Mouse (Mus musculus) heart, embryonic 13.5 days (tissue): Measurements from ENCODE around the gene Kifc1. TPM values are rescaled to one million over a fixed set of nuclear protein-coding genes. Genes with fewer than 3 reads are reported as not detected.

ENCODE experiments used
- ATAC-seq: fragments of 200-750 bp; cut with Nextera tagmentation; 2 replicates; pipeline ENCODE4 v1.8.0; 2017; ENCODE audit warnings: moderate TSS enrichment; ENCODE audit not compliant: insufficient number of reproducible peaks, low FRiP score, low TSS enrichment; ENCODE audit errors: extremely low read depth
- H3K27ac ChIP-seq: fragments of 300-500 bp; sonication (generic); replicated peaks from 2 replicates; pipeline ENCODE4 v1.5.1; 2015; ENCODE audit warnings: moderate library complexity, mild to moderate bottlenecking, inconsistent platforms
- H3K27me3 ChIP-seq: fragments of 300-500 bp; sonication (generic); replicated peaks from 2 replicates; pipeline ENCODE4 v1.6.1; 2015; ENCODE audit warnings: mild to moderate bottlenecking, inconsistent platforms
- H3K36me3 ChIP-seq: fragments of 300-500 bp; sonication (generic); 2 replicates; pipeline ENCODE4 v1.6.1; 2015; ENCODE audit warnings: mild to moderate bottlenecking, inconsistent platforms
- H3K4me1 ChIP-seq: fragments of 300-500 bp; sonication (generic); 2 replicates; pipeline ENCODE4 v1.6.1; 2015; ENCODE audit warnings: inconsistent platforms
- H3K4me2 ChIP-seq: fragments of 300-500 bp; sonication (generic); 2 replicates; pipeline ENCODE4 v1.6.1; 2015; ENCODE audit warnings: inconsistent platforms, mild to moderate bottlenecking, moderate library complexity
- H3K4me3 ChIP-seq: fragments of 300-500 bp; sonication (generic); 2 replicates; pipeline ENCODE4 v1.5.1; 2015; ENCODE audit warnings: moderate library complexity, mild to moderate bottlenecking, inconsistent platforms
- H3K9ac ChIP-seq: fragments of 300-500 bp; sonication (generic); 2 replicates; pipeline ENCODE4 v1.6.1; 2015; ENCODE audit warnings: inconsistent platforms, mild to moderate bottlenecking, moderate library complexity
- H3K9me3 ChIP-seq: fragments of 300-500 bp; sonication (generic); 2 replicates; pipeline ENCODE4 v1.6.1; 2016; ENCODE audit warnings: inconsistent platforms
- WGBS: fragments of 180-500 bp; shearing (Covaris S2); methylation state at CpG from one replicate; pipeline ENCODE4 v1.1.7; 2015; ENCODE audit warnings: mixed read lengths; 5-methylcytosine and 5-hydroxymethylcytosine counted together
- polyA plus RNA-seq: library from polyadenylated mRNA; unstranded; fragments of >200 nt; fragmentation: Nextera tagmentation; extraction: Ambion mirVana; gene quantifications from 2 replicates; pipeline ENCODE4 v1.2.1, GENCODE M21; 2015

The Kifc1 gene
- polyA plus RNA-seq: 5.3 and 5.4 TPM in 2 replicates

DNA sequence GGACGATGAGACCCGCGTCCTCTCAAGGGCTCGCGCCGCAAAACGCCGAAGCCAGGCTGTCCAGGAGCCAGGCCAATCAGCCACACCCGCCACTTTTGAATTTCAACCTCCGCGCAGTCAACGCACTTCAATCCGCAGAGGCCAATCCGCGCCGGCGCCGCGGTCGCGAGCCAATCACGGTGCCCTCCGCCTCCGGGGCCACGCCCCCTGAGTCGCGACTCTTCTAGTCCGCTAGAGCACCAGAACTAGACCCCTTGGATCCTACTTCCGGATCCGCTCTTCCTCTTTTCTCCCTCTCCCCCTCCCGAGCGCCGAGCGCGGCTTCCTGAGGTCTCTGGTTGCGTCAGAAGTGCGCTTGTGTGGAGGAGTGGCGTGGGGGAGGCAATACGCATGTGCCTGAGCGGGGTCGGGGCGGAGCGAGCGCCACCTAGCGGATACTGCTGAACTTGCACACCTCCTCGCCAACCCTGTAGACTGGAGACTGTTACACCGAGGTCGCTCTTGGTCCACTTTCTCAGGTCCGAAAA, at the start of gene Kifc1:
TSS of gene Kifc1 (minus strand) at position 129 of the 527 bp plus-strand sequence.
- Histone ChIP-seq H3K4me3 (peak within 1 kb of the TSS; percentile 73), H3K4me1 (peaks cover 19% of the 10 kb centered on the region), H3K9me3 (no peaks in the 10 kb centered on the region), H3K9ac (peak within 1 kb of the TSS; percentile 90), H3K27ac (peak within 1 kb of the TSS; percentile 66), H3K4me2 (peak within 1 kb of the TSS; percentile 73), H3K36me3 (peaks cover 15% of the 10 kb centered on the region), H3K27me3 (no peaks in the 10 kb centered on the region)
- ATAC-seq: peak; percentile 98
- under 1% methylated on average over 49 of the region's 49 CpGs for WGBS

DNA sequence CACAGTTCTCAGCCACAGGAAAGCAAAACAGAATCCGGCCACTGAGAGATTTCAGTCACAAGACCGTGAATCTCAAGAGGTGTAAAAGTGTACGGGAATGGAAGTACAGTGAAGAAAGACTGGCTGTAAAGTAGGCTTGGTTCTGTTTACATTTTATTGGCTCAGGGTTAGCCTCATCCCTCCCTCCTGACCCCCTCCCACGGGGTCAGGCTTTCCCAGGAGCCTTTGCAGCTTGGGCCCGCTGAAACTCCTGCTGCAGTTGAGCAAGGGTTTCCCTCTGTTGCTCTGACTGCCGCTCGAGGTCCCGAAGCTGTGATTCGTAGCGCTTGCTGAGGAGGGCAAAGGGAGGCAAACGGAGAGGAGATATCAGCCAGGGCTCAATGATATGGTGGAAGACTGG, 48.3 kb upstream of the Kifc1 start:
- Histone ChIP-seq H3K4me2 (peak overlapping the region; percentile 95), H3K4me3 (peak overlapping the region; percentile 92), H3K27me3 (no peaks in the 10 kb centered on the region), H3K36me3 (peaks cover 67% of the 10 kb centered on the region), H3K27ac (no peak overlapping the region), H3K4me1 (peaks cover 23% of the 10 kb centered on the region), H3K9ac (no peak overlapping the region), H3K9me3 (no peaks in the 10 kb centered on the region)
- 77% methylated on average over 11 of the region's 11 CpGs for WGBS
- no peak for ATAC-seq

DNA sequence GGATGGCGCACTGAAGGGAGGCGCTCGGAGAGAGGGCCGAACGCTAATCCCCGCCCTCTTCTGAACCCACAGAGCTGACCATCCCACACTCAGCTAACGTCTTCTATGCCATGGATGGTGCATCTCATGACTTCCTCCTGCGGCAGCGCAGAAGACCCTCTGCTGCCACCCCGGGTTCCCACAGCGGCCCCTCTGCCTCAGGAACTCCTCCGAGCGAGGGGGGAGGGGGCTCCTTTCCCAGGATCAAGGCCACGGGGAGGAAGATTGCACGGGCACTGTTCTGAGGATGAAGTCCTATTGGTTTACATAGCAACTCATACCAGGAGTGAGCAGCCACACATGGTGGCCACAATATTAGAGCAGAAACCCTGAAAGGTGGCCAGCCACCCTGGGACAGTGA, 46.5 kb upstream of the Kifc1 start:
- H3K4me2 ChIP-seq: no peak overlapping the region
- H3K27me3 ChIP-seq: no peaks in the 10 kb centered on the region
- no peak overlapping the region for H3K4me3 ChIP-seq
- H3K4me1 ChIP-seq: peaks cover 23% of the 10 kb centered on the region
- no peaks in the 10 kb centered on the region for H3K9me3 ChIP-seq
- H3K27ac ChIP-seq: no peak overlapping the region
- ATAC-seq: no peak
- peaks cover 71% of the 10 kb centered on the region for H3K36me3 ChIP-seq
- 79% methylated on average over 15 of the region's 15 CpGs for WGBS
- no peak overlapping the region for H3K9ac ChIP-seq

DNA sequence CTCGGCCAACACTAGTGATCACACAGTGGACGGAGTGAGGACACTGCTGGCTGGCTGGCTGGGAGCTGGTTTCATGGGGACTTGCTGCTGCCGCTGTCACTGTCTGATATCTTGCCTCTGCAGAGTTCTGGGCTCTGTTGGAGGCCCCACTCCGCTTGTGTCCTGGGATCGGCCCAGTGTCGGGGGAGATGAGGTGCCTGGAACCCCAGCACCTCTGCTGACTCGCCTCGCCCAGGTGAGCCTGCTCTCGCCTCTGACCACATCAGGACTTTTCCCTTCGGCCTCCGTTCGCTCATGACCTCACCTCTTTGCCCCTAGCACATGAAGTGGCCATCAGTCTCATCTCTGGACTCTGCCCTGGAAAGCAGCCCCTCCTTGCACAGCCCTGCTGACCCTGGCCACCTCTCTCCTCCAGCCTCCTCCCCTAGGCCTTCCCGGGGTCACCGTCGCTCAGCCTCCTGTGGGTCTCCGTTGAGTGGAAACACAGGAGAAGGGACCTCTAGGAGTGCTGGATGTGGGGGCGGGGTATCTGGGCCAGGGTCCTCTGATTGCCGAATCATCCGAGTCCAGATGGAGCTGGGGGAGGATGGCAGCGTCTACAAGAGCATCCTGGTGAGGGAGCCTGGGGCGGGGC, 45.1 kb upstream of the Kifc1 start:
- no peak overlapping the region for H3K4me3 ChIP-seq
- 83% methylated on average over 21 of the region's 21 CpGs for WGBS
- H3K27me3 ChIP-seq: no peaks in the 10 kb centered on the region
- H3K27ac ChIP-seq: no peak overlapping the region
- no peak overlapping the region for H3K4me2 ChIP-seq
- peaks cover 22% of the 10 kb centered on the region for H3K4me1 ChIP-seq
- peaks cover 71% of the 10 kb centered on the region for H3K36me3 ChIP-seq
- H3K9ac ChIP-seq: no peak overlapping the region
- no peak for ATAC-seq
- no peaks in the 10 kb centered on the region for H3K9me3 ChIP-seq

DNA sequence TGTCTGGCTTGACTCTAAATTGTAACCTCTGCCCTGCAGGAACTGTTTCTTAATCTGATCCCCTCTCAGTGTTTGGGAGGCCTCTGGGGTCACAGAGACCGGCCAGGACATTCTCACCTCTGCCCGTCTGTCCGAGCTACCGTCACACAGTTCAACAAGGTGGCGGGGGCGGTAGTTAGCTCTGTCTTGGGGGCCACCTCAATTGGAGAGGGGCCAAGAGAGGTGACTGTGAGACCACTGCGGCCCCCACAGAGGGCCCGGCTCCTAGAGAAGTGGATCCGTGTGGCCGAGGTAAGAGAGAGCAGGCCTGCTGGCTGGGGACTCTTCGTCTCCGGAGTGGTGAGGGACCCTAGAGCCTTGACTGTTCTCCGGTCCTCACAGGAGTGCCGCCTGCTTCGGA, 42.5 kb upstream of the Kifc1 start:
- Histone ChIP-seq H3K9me3 (no peaks in the 10 kb centered on the region), H3K4me2 (no peak overlapping the region), H3K36me3 (peaks cover 62% of the 10 kb centered on the region), H3K27me3 (no peaks in the 10 kb centered on the region), H3K4me1 (peaks cover 22% of the 10 kb centered on the region), H3K9ac (no peak overlapping the region), H3K27ac (no peak overlapping the region), H3K4me3 (no peak overlapping the region)
- no peak for ATAC-seq
- WGBS: 90% methylated on average over 15 of the region's 15 CpGs

DNA sequence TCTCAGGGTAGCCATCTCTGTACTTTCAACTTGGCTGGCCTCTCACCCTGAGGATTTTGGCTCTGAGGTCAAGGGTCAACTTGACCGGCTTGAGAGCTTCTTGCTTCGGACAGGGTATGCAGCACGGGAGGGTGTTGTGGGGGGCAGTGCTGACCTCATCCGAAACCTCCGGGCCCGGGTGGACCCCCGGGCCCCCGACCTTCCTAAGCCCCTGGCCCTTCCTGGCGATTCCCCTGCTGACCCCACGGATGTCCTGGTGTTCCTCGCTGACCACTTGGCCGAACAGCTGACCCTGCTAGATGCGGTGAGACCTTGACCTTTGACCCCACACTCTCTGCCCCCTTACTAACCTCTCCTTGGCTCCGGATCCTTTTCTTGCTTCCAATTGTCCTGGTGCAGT, 42.0 kb upstream of the Kifc1 start:
- 84% methylated on average over 14 of the region's 14 CpGs for WGBS
- no peak for ATAC-seq
- no peak overlapping the region for H3K9ac ChIP-seq
- H3K4me1 ChIP-seq: peaks cover 25% of the 10 kb centered on the region
- peaks cover 63% of the 10 kb centered on the region for H3K36me3 ChIP-seq
- no peaks in the 10 kb centered on the region for H3K27me3 ChIP-seq
- H3K4me2 ChIP-seq: no peak overlapping the region
- no peaks in the 10 kb centered on the region for H3K9me3 ChIP-seq
- no peak overlapping the region for H3K4me3 ChIP-seq
- no peak overlapping the region for H3K27ac ChIP-seq

DNA sequence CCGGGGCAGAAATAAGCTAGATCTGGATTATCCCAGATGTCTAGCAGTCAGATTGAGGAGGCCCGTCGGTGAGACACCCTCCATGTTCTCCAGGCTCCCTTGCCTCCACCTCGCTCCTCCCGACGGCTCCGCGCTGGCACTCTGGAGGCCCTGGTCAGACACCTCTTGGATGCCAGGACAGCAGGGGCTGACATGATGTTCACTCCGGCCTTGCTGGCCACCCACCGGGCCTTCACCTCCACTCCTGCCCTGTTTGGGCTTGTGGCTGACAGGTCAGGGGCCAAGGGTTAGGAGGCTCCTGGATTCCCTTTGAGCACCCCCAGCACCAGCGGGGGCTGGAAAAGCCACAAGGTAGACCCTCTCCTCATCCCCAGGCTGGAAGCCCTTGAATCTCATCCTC, 41.5 kb upstream of the Kifc1 start:
- ATAC-seq: no peak
- peaks cover 25% of the 10 kb centered on the region for H3K4me1 ChIP-seq
- no peaks in the 10 kb centered on the region for H3K27me3 ChIP-seq
- H3K9ac ChIP-seq: no peak overlapping the region
- H3K9me3 ChIP-seq: no peaks in the 10 kb centered on the region
- H3K4me3 ChIP-seq: no peak overlapping the region
- H3K4me2 ChIP-seq: no peak overlapping the region
- no peak overlapping the region for H3K27ac ChIP-seq
- 86% methylated on average over 11 of the region's 11 CpGs for WGBS
- peaks cover 63% of the 10 kb centered on the region for H3K36me3 ChIP-seq

DNA sequence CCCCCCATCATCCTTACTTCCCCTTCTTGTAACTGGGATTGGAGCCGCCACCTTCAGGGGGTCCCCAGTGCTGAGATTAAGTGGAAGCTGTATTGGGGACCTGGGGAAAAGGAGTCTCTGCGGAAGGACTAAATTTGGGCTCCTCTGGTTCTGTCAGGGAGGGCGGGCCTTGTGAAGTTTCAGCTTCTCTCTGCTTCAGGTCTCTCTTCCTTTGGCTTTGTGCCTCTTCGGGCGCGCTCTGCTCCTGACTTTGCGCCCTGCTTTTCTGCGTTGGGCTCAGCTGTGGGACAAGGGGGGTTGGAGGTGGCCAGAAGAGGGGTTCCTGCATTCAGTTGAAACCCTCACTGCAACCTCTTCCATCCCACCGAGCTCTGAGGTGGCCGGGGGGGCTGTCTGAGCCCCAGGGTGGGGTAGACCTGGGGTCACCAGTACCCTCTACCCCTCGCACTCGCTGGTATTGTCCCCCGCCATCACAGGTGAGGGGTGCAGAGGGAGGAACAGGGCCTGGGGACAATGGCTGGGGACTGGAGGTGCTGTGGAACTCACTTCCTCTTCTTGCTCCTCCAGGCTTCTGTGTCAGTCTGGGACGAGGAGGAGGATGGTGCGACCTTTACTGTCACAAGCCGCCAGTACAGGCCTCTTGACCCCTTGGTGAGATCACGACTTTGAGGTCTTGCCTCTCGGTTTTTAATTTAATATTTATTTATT, 40.9 kb upstream of the Kifc1 start:
- peaks cover 61% of the 10 kb centered on the region for H3K36me3 ChIP-seq
- no peaks in the 10 kb centered on the region for H3K27me3 ChIP-seq
- H3K27ac ChIP-seq: no peak overlapping the region
- H3K4me3 ChIP-seq: peak overlapping the region; percentile 96
- WGBS: 39% methylated on average over 18 of the region's 18 CpGs
- peak overlapping the region; percentile 100 for H3K4me2 ChIP-seq
- ATAC-seq: no peak
- peaks cover 25% of the 10 kb centered on the region for H3K4me1 ChIP-seq
- H3K9me3 ChIP-seq: no peaks in the 10 kb centered on the region
- peak overlapping the region; percentile 98 for H3K9ac ChIP-seq

DNA sequence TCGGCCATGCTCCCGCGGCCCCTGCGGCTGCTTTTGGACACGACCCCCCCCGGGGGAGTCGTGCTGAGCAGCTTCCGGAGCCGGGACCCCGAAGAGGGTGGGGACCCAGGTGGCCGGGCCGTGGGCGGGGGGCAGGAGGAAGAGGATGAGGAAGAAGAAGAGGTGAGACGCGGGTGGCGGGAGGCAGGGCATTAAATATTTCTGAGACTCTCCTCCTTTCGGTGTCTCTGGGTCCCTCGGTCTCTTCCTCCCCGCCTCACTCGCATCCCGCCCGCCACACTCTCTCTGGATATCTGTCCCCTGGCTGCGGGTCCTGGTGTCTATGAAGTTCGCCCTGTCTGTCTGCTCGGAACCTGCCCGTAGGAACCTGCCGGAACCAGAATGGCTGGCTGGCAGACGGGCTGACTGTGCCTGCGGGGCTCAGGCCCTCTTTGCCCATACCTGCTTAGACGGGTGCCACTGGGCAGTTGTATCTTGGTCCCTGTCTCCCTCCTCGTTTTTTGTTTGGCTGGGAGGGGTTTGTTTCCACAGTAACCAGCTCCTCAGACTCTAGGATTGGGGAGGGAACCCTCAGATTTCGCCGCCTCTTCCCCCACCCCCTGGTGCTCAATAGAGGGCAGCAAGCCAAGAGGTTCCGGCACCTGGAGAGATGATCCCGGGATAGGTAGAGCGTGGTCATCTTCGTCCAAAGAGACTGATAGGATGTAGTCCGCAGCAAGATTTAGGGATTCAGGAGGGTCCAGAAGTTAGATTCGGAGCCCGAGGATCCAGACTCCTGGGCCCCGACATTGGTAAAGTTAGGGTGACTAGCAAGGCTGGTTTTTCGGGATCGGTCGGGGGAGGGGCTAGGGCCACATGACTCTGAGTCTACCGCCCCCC, 40.1 kb upstream of the Kifc1 start:
- no peaks in the 10 kb centered on the region for H3K27me3 ChIP-seq
- H3K9ac ChIP-seq: peak overlapping the region; percentile 98
- H3K4me3 ChIP-seq: peak overlapping the region; percentile 96
- peaks cover 25% of the 10 kb centered on the region for H3K4me1 ChIP-seq
- peak overlapping the region; percentile 100 for H3K4me2 ChIP-seq
- ATAC-seq: no peak
- H3K9me3 ChIP-seq: no peaks in the 10 kb centered on the region
- H3K36me3 ChIP-seq: peaks cover 61% of the 10 kb centered on the region
- 1% methylated on average over 44 of the region's 45 CpGs for WGBS
- peak overlapping the region; percentile 99 for H3K27ac ChIP-seq

DNA sequence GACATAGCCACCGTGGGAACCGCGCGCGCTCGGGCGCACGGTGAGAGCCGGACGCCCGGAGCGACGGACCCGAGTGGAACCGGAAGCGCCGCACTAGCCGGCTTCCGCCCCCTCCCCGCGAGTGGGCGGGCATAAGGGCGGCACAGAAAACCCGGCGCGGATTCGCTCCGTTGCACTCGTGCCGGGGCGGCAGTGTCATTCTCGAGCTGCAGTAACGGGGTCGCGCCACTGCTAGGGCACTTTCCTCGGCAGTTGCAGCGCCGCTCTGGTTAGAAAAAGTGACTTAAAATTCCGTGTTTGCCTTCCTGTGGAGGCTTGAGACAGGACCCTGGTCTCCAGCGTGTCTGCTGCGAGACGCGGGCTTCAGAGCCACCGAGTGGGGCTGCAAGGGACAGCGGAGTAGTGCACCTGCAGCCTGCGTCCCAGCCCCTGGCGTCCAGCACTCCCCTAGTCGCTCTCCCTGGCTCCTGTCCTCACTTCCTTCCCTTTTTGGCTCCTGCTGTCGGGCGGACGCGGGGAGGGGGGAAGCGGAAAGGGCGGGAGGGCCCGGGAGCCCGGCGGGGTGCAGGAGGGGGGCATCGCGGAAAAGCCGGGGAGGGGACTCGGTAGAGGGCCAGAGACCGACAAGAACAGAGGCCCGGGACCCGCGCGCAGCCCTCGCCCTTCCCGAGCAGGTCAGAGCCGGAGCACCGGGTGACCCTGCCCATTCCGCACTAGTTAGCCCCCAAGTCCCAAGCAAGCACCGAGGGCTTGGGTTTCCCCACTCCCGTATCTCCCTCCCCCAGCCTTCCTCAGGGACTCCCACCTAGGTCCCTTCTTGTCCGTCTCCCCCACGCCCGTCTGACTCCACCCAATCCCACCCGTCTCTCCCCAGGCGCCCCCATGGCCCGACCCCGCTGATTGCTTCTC, 39.2 kb upstream of the Kifc1 start, which contains the start of gene Rgl2:
TSS of gene Rgl2 (plus strand) at position 173 of the 909 bp plus-strand sequence.
- peak within 1 kb of the TSS; percentile 99 for H3K27ac ChIP-seq
- H3K9ac ChIP-seq: peak within 1 kb of the TSS; percentile 98
- no peaks in the 10 kb centered on the region for H3K9me3 ChIP-seq
- peak within 1 kb of the TSS; percentile 100 for H3K4me2 ChIP-seq
- under 1% methylated on average over 77 of the region's 80 CpGs for WGBS
- peak; percentile 72 for ATAC-seq
- peaks cover 59% of the 10 kb centered on the region for H3K36me3 ChIP-seq
- peaks cover 25% of the 10 kb centered on the region for H3K4me1 ChIP-seq
- H3K27me3 ChIP-seq: no peaks in the 10 kb centered on the region
- H3K4me3 ChIP-seq: peak within 1 kb of the TSS; percentile 96
